Mouse (Mus musculus) G1E-ER4 (cell line): Measurements from ENCODE around the gene Tmem198b. TPM values are rescaled to one million over a fixed set of nuclear protein-coding genes. Genes with fewer than 3 reads are reported as not detected.

Experiments used
- GATA1 ChIP-seq: IDR thresholded peaks from one replicate; pipeline ENCODE4 v1.8.0; 2012; ENCODE audit warnings: low read length, inconsistent platforms
- polyA plus RNA-seq: library from polyadenylated mRNA; stranded (reverse); fragments of >175 nt; gene quantifications from 2 replicates; pipeline ENCODE4 v1.2.3, GENCODE M21; 2012

Gene Tmem198b
- polyA plus RNA-seq, 1 experiment, result 1.2 TPM

DNA sequence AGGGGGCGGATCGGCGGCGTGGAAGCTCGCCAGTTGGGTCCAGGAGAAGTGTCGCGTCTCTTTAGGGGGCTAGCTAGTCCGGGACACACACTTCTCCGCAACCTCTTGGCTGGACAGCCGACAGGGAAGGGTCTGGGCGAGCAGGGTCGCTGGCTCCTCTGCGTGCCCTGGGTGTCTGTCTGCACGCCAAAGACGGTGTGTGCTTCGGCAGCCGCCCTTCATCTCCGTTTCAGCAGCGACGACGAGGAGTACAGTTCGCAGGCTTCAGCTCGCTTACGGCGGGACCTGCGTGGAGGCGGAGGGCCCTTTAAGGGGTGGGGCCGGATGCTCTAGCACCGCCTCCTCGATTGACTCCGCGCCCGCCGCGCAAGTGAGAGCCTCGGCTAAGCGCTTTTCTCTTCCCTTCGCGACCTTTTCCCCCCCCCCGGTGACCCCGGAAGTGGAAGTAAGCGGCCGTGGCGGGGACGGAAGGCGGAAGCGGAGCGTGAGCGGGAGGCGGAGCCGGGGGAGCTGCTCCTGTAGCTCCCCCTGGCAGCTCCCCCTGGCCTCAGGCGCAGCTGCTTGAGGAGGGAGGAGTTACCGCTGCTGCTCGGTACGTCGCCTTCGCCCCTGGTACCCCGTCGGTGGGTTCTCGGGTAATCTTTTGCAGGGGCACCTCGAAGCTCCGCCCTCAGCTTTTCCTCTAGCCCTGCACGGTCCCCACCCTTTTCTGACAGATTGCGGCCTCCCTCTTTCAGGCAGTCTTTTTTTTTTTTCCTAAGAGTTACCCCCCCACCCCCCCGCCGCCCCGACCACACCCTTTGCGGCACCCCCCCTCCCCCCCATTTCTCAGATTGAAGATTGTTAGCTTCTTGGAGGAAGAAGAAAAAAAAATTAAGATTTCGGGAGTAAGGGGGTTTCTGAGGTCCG is 1.2 kb upstream of the Tmem198b start:
- TF ChIP-seq GATA1, result no peak

GRCm38 (mm10) chr10:128803771-128804270 is 349 bp downstream of the Tmem198b start, which contains the start of gene Dnajc14:
TSS of gene Dnajc14 (plus strand) at chr10:128804062.
- TF ChIP-seq GATA1, result no peak

- TF ChIP-seq GATA1, result no peak
Measured at GRCm38 (mm10) chr10:128803361-128803760, 809 bp downstream of the Tmem198b start.

DNA sequence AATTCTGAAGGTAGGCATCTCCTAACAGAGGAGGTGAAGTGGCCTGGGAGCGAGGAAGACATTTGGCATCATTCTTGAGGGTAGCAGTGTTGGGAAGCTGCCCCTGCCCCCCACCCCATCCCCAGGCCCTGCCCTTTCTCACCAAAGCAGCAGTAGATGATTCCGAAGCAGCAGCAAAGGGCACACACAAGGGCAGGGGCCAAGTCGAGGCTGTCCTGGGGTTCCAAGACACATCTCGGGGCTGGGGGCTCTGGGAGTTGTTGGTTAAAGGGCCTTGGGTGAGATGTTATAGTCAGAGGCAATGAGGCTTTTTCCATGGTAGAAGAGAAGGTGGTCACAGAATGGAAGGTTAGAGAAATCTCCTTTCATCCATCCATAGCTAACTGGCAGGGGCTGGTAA is 1.2 kb downstream of the Tmem198b start:
- TF ChIP-seq GATA1, result no peak

- no peak for TF ChIP-seq GATA1
Measured at GRCm38 (mm10) chr10:128801981-128802495, 2.1 kb downstream of the Tmem198b start.

DNA sequence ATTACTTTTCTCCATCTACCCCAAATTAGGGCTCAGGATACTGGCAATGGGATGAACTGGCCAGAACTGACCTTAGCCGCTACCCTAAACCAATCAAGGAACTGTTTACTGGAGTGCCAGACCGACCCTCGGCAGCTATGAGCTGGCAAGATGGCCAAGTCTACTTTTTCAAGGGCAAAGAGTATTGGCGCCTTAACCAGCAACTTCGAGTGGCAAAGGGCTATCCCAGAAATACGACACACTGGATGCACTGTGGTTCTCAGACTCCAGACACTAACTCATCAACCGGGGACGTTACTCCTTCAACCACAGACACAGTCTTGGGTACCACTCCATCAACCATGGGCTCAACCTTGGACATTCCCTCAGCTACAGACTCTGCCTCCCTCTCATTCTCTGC is 5.5 kb downstream of the Tmem198b start:
- no peak for TF ChIP-seq GATA1

GRCm38 (mm10) chr10:128795581-128795980 is 8.6 kb downstream of the Tmem198b start:
- TF ChIP-seq GATA1, result no peak

DNA sequence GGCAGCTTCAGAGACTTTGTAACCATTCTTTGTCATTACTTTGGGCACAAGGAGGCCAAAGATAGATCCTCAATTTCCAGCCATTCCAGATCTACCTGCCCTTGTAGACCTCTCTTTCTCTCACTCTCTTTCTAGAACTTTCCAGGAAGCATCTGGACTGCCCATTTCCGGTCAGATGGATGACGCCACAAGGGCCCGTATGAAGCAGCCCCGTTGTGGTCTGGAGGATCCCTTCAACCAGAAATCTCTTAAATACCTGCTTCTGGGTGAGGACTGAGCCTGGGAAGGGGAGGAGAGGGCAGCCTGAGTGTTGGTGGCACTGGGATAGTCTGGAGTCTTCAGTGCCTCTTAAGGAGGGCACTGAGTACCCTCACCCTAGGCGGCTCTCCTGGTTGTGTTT is 9.8 kb downstream of the Tmem198b start:
- no peak for TF ChIP-seq GATA1

DNA sequence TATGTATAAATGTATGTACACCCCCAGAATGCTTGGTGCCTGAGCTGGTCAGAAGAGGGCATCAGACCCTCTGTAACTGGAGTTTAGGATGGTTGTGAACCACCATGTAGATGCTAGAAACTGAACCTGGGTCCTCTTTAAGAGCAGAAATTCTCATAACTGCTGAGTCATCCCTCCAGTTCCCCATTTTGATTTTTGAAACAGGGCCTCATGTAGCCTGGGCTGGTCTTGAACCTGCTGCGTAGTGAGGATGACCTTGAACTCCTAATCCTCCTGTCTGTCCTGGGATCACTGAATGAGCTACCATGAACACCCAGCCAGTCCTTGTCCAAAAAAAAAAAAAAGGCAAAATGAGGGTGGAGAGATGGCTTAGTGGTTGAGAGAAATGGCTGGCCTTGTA is 10.9 kb downstream of the Tmem198b start:
- TF ChIP-seq GATA1, result no peak

GRCm38 (mm10) chr10:128792041-128792440 is 12.1 kb downstream of the Tmem198b start:
- no peak for TF ChIP-seq GATA1

DNA sequence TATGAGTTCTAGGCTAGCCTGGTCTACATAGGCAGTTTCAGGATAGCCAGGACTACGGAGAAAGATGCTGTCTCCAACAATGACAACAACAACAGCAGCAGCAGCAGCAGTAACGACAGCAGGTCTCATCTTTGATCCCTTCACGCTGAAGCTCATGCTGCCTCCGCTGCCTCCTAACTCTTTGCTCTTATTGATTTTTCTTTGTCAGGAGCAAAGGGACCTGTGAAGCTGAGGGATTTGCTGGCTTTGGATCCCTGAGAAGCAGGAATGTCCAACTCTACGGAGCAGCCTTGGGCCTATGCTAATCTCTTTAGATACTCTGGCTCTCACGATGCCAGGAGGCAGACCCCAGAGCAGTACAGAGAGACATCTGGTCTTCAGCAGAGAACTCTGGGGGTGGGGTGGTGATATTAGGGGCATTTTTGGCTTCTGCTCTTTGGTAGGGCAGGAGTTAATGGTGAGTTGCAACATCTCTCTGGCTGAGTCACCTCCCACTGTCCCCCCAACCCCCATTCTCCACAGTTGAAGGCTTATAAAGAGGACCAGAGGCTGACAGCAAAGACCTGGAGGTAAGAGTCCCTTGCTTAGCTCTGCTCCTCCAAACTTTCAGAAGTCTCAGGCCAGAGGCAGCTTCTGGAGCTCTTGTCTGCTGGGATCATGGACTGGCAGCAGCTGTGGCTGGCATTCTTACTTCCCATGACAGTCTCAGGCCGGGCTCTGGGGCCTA is 13.6 kb downstream of the Tmem198b start, which contains the start of gene Mmp19:
Mmp19 (plus strand) TSS at position 513 of the 727 bp plus-strand sequence.
- no peak for TF ChIP-seq GATA1

DNA sequence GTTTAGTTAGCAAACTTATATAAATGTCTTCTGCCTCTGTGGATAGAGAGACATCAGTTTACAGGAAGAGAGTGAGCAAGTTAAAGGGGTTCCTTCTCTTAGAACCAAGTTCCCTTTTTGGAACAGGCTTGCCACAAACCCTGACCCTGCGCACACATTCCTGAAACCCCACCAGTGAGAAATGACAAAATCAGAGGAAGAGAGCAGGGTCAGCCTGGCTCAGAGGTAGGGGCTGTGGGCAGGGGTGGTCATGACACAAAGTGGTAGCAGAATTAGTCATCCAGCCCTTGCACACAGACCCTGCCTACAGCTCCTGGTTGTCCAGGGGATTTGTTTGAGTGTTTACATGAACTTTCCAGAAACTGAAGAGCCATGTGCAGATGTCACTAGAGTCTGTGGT is 24.0 kb downstream of the Tmem198b start:
- TF ChIP-seq GATA1, result no peak

GRCm38 (mm10) chr10:128779011-128779795 is 25.0 kb downstream of the Tmem198b start:
- TF ChIP-seq GATA1, result no peak

GRCm38 (mm10) chr10:128778441-128778840 is 25.7 kb downstream of the Tmem198b start:
- no peak for TF ChIP-seq GATA1

DNA sequence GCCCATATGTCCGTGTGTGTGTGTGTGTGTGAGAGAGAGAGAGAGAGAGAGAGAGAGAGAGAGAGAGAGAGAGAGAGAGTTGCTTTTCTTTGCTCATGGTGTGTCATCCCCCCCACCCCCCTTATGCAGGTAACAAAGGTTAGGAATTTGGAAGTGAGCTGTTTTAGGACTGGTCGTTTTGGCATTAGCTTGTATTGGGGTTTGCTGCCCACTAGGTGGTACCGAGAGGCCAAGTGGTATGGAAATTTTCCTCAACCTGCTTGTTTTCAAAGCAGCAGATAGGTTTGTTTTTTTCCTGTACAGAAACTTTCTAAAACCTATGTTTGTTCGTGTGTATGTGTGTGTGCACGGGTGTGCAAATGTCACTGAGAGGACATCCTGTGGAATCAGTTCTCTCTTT is 30.5 kb downstream of the Tmem198b start:
- TF ChIP-seq GATA1, result no peak
